Mouse (Mus musculus) gastrocnemius, postnatal 4 days (tissue): ENCODE measurements around the gene Kmt2e. TPM values are rescaled to one million over a fixed set of nuclear protein-coding genes. Genes with fewer than 3 reads are reported as not detected.

Experiments
- DNase-seq, 2 experiments: peaks; one replicate each; pipeline ENCODE4 v3.0.0; 2021 to 2022; ENCODE audit warnings: low spot score in 2 of 2, mixed read lengths in 2 of 2
- long read RNA-seq, 2 experiments: library from polyadenylated mRNA; stranded (forward); transcript quantifications; one replicate each; pipeline ENCODE4 v2.0.0; 2021
- total RNA-seq, 2 experiments: library from RNA; stranded (reverse); gene quantifications; 2 replicates each; pipeline ENCODE4 v1.2.3; 2021

The Kmt2e gene
- total RNA-seq, result 10 to 100 TPM; 55.5 to 57.7 TPM
- long read RNA-seq, experiment 1, partial matches to known transcripts, result 10 of 13 reads
- long read RNA-seq, experiment 1, other reads (novel, unspliced or antisense), result 3 of 13 reads
- long read RNA-seq, experiment 2, partial matches to known transcripts, result 14 of 18 reads
- long read RNA-seq, experiment 2, other reads (novel, unspliced or antisense), result 4 of 18 reads

GRCm38 (mm10) chr5:23433720-23434597, at the start of gene Kmt2e:
TSS of gene Kmt2e (plus strand) at chr5:23434441.
- DNase-seq, result peak; percentile 93 to 95

GRCm38 (mm10) chr5:23385136-23385535, 49.1 kb upstream of the Kmt2e start:
- no peak for DNase-seq

- DNase-seq, result no peak
These were observed 48.5 kb upstream of the Kmt2e start for GRCm38 (mm10) chr5:23385763-23386217.

GRCm38 (mm10) chr5:23386562-23387312, 47.5 kb upstream of the Kmt2e start:
- DNase-seq, result peak; percentile 56 to 76

- DNase-seq, result no peak
These were observed 47.0 kb upstream of the Kmt2e start for GRCm38 (mm10) chr5:23387313-23387666.

- DNase-seq, result no peak
These were observed 46.1 kb upstream of the Kmt2e start for GRCm38 (mm10) chr5:23388091-23388490.

- DNase-seq, result no peak
These were observed 44.5 kb upstream of the Kmt2e start for GRCm38 (mm10) chr5:23389601-23390305.

- no peak for DNase-seq
These were observed 42.5 kb upstream of the Kmt2e start for GRCm38 (mm10) chr5:23391714-23392113.

- no peak for DNase-seq
These were observed 40.4 kb upstream of the Kmt2e start for GRCm38 (mm10) chr5:23393870-23394269.

- DNase-seq, result no peak
These were observed 39.7 kb upstream of the Kmt2e start for GRCm38 (mm10) chr5:23394366-23395145.

GRCm38 (mm10) chr5:23395721-23396120, 38.5 kb upstream of the Kmt2e start:
- DNase-seq, result no peak

GRCm38 (mm10) chr5:23396756-23397155, 37.5 kb upstream of the Kmt2e start:
- no peak for DNase-seq

- no peak for DNase-seq
These were observed 34.1 kb upstream of the Kmt2e start for GRCm38 (mm10) chr5:23400156-23400555.

- DNase-seq, result no peak
These were observed 33.4 kb upstream of the Kmt2e start for GRCm38 (mm10) chr5:23400868-23401267.

- no peak for DNase-seq
These were observed 32.9 kb upstream of the Kmt2e start for GRCm38 (mm10) chr5:23401368-23401767.

- DNase-seq, result no peak
These were observed 32.2 kb upstream of the Kmt2e start for GRCm38 (mm10) chr5:23401999-23402398.

GRCm38 (mm10) chr5:23403161-23403560, 31.1 kb upstream of the Kmt2e start:
- DNase-seq, result no peak

GRCm38 (mm10) chr5:23405666-23406404, 28.4 kb upstream of the Kmt2e start:
- no peak for DNase-seq

- no peak for DNase-seq
These were observed 27.9 kb upstream of the Kmt2e start for GRCm38 (mm10) chr5:23406405-23406745.

- DNase-seq, result no peak
These were observed 26.1 kb upstream of the Kmt2e start for GRCm38 (mm10) chr5:23408106-23408505.
